Mouse (Mus musculus) testis, adult 2 months (tissue): ENCODE results near the gene Cdhr5. TPM values are rescaled to one million over a fixed set of nuclear protein-coding genes. Genes with fewer than 3 reads are reported as not detected.
A peak's percentile ranks its signal among the peaks of the same experiment; 100 is the strongest.
"Not testable (repeated sequence)": the region's sequence is repeated elsewhere in the genome, so short reads cannot be mapped to it uniquely, and the experiment has no call there.

Source experiments
- H3K27ac ChIP-seq: fragments of 200-500 bp; 2 replicates; pipeline ENCODE4 v1.5.1; 2012; ENCODE audit warnings: low read depth, low read length; ENCODE audit not compliant: control insufficient read depth, insufficient read depth
- H3K27me3 ChIP-seq: fragments of 200-500 bp; 2 replicates; pipeline ENCODE4 v1.6.1; 2012; ENCODE audit warnings: mild to moderate bottlenecking, low read length, moderate library complexity; ENCODE audit not compliant: control insufficient read depth, insufficient read depth
- H3K36me3 ChIP-seq: fragments of 200-500 bp; 2 replicates; pipeline ENCODE4 v1.6.1; 2012; ENCODE audit warnings: mild to moderate bottlenecking, low read length; ENCODE audit not compliant: control insufficient read depth, insufficient read depth
- H3K4me1 ChIP-seq: fragments of 200-500 bp; 2 replicates; pipeline ENCODE4 v1.6.1; 2012; ENCODE audit warnings: low read length; ENCODE audit not compliant: control insufficient read depth, insufficient read depth
- H3K4me3 ChIP-seq: fragments of 200-500 bp; 2 replicates; pipeline ENCODE4 v1.5.1; 2012; ENCODE audit warnings: low read depth, mild to moderate bottlenecking, low read length, moderate library complexity, mixed read lengths; ENCODE audit not compliant: control insufficient read depth
- CTCF ChIP-seq: fragments of 200-500 bp; IDR thresholded peaks from 2 replicates; pipeline ENCODE4 v1.5.1; 2012; ENCODE audit warnings: low read depth, mild to moderate bottlenecking, inconsistent platforms, low read length, moderate library complexity; ENCODE audit not compliant: control insufficient read depth, insufficient read depth, insufficient replicate concordance
- POLR2A ChIP-seq: fragments of 200-500 bp; IDR thresholded peaks from 2 replicates; pipeline ENCODE4 v1.6.1; 2012; ENCODE audit warnings: low read depth, mild to moderate bottlenecking, inconsistent platforms, low read length, moderate library complexity; ENCODE audit not compliant: control insufficient read depth
- polyA plus RNA-seq: library from polyadenylated mRNA; depleted of rRNA; stranded (reverse); fragments of >200 nt; gene quantifications from 2 replicates; pipeline ENCODE4 v1.2.3, GENCODE M21; 2012

Gene Cdhr5
- polyA plus RNA-seq, 1 experiment: 0.91 TPM

DNA sequence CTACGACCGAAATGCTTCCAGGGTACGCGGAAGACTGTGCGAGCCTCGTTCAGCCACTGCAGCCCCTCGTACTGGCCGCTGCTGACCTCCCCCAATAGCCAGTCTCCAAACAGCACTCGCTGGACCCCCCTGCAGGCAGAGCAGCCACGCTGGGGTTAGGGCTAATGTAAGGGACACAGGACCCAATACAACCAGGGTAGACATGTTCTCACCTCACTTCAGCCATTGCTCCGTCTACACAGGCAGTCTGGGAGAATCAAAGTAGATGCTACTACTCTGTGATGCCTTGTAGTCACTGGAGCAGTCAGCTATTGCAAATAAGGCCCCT, 11.2 kb downstream of the Cdhr5 start:
- no peak overlapping the region for H3K4me3 ChIP-seq

DNA sequence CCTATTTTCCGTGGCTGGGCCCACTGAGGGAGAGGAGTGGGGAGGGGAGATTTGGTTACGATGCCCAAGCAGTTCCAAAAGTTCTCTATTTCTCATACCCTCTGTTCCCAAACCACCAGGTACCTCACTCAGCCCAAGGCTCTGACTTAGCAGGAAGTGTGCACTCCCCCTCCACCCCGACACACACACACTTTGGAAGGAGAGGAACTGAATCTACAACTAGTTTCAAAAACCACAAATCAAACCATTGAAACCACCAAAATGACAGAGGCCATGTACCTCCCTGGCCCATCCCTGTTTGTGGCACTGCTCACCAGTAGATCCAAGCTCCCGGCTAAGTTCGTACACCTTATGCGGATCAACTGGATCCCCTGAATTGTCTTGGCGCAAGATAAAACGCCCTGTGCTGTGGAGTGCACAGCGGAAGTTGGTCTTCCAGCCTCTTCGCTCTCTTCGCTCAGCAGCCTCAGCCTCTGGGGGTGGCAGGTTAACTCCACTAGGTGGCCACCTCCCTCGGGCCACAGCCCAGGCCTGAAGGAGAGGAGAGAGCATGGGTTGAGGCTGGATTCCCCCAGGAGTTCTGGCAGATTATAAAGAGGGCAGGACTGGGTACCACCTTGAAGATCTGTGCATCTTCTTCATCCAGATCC, 11.7 kb downstream of the Cdhr5 start:
- H3K27me3 ChIP-seq: no peaks in the 10 kb centered on the region
- peaks cover 15% of the 10 kb centered on the region for H3K4me1 ChIP-seq
- peaks cover 3% of the 10 kb centered on the region for H3K36me3 ChIP-seq
- TF ChIP-seq POLR2A: no peak
- peak; percentile 36; the same call in 1 of the 2 replicates for TF ChIP-seq CTCF
- no peak overlapping the region for H3K27ac ChIP-seq
- H3K4me3 ChIP-seq: no peak overlapping the region

More for the DNA sequence above, 11.2 kb downstream of the Cdhr5 start:
- Histone ChIP-seq H3K36me3 (peaks cover 3% of the 10 kb centered on the region), H3K4me1 (peaks cover 15% of the 10 kb centered on the region), H3K27ac (no peak overlapping the region), H3K27me3 (no peaks in the 10 kb centered on the region)
- no peak for TF ChIP-seq POLR2A
- TF ChIP-seq CTCF: no peak

DNA sequence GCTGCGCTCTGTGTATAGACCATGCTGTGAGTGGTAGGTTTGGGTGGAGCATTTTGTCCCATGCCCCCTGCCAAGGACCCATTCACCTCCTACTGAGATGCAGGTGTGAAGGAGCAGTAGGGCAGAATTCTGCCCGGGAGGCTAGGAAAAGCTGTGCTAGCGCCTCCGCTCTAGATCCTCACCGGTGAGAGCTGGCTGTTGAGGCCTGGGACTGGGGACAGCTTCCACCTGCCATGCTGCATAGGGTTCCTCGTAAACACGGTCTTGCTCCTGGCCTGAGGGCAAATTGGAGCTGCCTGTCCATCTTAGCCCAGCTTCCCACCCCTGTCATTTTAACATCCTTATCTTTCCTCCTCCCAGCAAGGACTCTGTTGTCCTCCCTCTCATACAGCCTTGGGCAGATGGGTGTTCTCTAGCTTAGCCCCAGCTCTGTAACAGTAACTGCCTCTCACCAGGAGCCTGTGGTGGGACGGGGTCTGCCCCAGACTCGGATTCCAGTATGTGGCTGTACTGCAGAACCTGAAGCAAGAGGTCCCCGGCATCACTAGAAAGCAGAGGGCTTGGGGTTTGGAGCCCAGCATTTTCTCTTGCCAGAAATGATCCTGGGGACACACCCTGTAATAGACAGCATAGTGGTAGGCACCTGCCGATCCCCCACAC, 12.4 kb downstream of the Cdhr5 start:
- Histone ChIP-seq H3K36me3 (peaks cover 4% of the 10 kb centered on the region), H3K4me1 (peaks cover 7% of the 10 kb centered on the region), H3K27me3 (no peaks in the 10 kb centered on the region), H3K27ac (no peak overlapping the region), H3K4me3 (no peak overlapping the region)
- TF ChIP-seq CTCF (no peak), POLR2A (no peak)

DNA sequence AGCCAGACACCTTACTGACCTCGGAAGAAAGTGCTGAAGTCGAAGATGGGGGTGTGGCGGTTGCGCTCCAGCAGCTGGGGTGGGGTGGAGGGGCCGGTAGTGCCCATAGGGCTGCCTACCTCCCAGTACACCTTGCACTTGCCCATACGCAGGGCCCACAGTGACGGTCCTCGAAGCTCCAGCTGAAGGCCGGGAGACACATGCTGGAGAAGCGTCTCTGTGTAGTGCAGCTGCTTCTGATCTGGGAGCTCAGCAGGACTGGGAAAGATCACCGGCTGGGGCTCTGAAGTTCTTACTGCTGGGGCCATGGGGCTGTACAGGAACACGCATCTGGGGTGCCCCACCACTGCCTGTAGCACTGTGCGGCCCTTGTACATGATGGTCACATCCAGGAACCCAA, 12.9 kb downstream of the Cdhr5 start:
- H3K36me3 ChIP-seq: peaks cover 4% of the 10 kb centered on the region
- no peak overlapping the region for H3K27ac ChIP-seq
- no peaks in the 10 kb centered on the region for H3K27me3 ChIP-seq
- peaks cover 2% of the 10 kb centered on the region for H3K4me1 ChIP-seq
- no peak for TF ChIP-seq CTCF
- no peak for TF ChIP-seq POLR2A
- no peak overlapping the region for H3K4me3 ChIP-seq

DNA sequence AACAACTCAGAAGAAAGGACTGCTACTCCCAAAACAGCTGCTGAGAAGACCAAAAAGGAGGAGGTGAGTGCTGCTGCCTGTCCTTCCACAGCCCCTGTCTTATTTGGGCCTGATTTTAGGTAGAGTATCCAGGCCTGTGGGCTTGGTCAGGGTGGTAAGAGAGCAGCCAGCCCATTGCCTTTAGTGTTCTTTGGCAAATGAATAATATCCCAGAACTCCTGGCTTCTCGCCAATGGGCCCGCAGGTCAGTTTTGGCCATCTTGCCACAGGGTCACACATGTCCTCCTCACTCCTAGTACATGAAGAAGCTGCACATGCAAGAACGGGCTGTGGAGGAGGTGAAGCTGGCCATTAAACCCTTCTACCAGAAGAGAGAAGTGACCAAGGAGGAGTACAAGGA, 15.1 kb downstream of the Cdhr5 start:
- H3K4me1 ChIP-seq: no peaks in the 10 kb centered on the region; the same call in 1 of the 2 replicates
- peaks cover 10% of the 10 kb centered on the region for H3K36me3 ChIP-seq
- TF ChIP-seq POLR2A: no peak; the same call in 1 of the 2 replicates
- TF ChIP-seq CTCF: no peak

DNA sequence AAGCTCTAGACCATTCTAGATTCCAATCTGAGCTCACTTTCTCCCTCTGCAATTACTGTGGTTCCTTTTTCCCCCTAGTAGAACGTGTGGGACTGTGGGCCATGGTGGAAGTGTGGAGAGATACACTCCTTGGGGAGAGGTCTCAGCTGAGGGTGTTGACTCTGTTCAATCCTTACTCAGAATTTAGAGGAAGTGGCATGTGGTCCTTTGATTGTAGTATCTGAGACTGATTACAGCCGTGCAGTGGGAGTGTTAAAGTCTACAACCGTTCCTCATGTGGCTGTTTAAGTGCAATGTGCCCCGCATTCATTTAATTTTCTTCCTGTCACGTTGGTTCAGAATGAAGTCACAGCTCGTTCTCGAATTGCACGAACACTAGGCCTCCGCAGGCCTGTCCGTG, 20.4 kb downstream of the Cdhr5 start:
- H3K4me3 ChIP-seq: no peak overlapping the region
- H3K36me3 ChIP-seq: peaks cover 12% of the 10 kb centered on the region
- TF ChIP-seq POLR2A: no peak
- TF ChIP-seq CTCF: no peak
- no peaks in the 10 kb centered on the region for H3K4me1 ChIP-seq
- H3K27me3 ChIP-seq: no peaks in the 10 kb centered on the region
- no peak overlapping the region for H3K27ac ChIP-seq

More for the DNA sequence above, 15.1 kb downstream of the Cdhr5 start:
- Histone ChIP-seq H3K4me3 (no peak overlapping the region), H3K27me3 (no peaks in the 10 kb centered on the region), H3K27ac (no peak overlapping the region)

DNA sequence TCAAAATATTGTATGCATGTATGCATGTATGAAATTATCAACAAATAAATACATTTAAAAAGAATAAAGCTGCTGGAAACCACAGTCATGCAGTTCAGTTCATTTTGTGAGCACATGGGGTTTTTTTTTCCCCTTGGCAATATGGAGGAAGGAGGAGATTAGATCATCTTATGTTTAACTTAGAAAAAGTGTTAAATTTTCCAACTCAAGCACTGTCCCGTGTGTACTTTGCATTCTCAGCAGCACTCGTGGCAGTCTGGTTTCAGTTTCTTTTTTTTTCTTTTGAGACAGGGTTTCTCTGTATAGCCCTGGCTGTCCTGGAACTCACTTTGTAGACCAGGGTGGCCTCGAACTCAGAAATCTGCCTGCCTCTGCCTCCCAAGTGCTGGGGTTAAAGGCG, 26.1 kb downstream of the Cdhr5 start:
- H3K27me3 ChIP-seq, H3K4me1 ChIP-seq, H3K36me3 ChIP-seq, H3K4me3 ChIP-seq, H3K27ac ChIP-seq: not testable (repeated sequence)

DNA sequence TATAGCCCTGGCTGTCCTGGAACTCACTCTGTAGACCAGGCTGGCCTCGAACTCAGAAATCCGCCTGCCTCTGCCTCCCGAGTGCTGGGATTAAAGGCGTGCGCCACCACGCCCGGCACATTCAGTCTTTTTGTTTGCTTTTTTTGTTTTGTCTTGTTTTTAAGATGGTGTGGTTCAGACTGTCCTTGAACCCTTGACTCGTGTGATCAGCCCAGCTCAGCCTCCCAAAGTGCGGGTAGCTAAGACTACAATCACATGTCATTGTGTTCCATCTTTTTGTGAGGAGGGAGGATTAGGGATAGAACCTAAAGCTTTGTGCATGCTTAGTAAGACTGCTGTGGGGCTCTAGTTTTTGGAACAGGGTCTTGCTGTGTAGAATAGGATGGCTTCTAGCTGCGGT, 45.0 kb downstream of the Cdhr5 start:
- Histone ChIP-seq H3K4me3 (no peak overlapping the region), H3K27me3 (no peaks in the 10 kb centered on the region), H3K36me3 (peaks cover 3% of the 10 kb centered on the region), H3K4me1 (peaks cover 5% of the 10 kb centered on the region), H3K27ac (no peak overlapping the region)
- no peak for TF ChIP-seq POLR2A
- TF ChIP-seq CTCF: no peak
